Mouse (Mus musculus): Measurements from ENCODE around the gene Ghdc.

GRCm38 (mm10) chr11:100819048-100819447 lies 48.3 kb upstream of the Ghdc start:
- no peak for TF ChIP-seq POLR2A (IDR thresholded peaks at IDR 0.05; ENCODE audit: low read depth, low read length)
- TF ChIP-seq CTCF (IDR thresholded peaks at IDR 0.05; ENCODE audit: extremely low read depth, insufficient read length, insufficient replicate concordance, low read depth, low read length), result no peak

Measured in small intestine, adult 2 months (tissue).